Mouse (Mus musculus) lung, postnatal 14 days (tissue): Measurements from ENCODE around the gene Pfkm.

ENCODE experiments used
- DNase-seq: peaks from one replicate; pipeline ENCODE4 v3.0.0; 2021

The Pfkm gene

DNA sequence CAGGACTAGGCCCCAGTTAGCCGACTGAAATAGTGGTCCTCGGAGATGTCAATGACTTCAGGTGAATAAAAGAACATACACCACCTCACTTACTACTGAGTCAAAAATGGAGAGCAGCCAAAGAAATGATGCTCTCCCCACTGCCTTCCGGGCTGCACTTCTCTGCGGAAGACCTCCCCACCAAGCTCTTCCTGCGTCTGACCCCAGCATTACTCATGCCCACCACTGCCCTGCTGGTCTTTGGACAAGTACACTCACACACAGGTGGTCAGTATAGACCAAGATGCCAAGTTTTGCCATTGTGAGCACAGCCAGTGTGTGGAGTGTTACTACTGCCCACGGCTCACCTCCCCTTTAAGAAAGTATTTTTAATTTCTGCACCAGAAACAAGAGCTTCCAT is 10.0 kb downstream of the Pfkm start:
- DNase-seq: no peak

DNA sequence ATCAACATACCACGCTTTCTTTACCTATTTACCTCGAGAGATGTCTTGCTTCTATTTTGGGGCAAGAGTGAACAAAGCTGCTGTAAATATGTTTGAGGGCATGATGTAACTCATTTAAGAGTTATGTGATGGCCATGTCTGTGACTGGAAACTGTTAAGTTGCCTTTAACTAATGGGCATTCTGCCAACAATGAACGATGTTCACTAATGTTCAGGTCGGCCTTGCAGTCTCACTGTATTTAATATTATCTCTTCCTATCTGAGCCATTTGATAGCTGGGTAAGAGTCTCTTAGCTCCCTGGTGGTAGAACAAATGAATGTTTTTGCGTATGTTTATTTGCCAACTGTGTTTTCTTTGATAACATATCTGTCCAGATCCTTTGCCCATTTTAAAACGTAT is 14.1 kb downstream of the Pfkm start:
- no peak for DNase-seq

DNA sequence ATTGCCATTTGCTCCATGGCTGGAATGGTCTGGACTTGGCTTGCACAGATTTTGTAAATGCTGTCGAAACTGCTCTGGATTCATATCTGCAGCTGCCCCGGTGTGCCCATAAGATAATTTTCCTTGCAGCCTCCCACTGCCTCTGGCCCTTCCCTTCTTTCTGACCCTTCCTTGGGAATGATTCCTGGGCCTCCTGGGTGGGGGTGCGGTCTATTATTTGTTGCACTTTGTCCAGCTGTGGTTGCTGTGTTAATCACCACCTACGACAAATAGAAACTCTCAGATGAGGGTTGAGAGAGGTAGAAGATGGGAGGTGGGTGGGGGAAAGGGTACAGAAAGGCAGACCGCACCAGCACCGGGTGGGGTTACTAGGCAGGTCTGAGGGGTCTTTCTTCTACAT is 14.8 kb downstream of the Pfkm start:
- DNase-seq: no peak

DNA sequence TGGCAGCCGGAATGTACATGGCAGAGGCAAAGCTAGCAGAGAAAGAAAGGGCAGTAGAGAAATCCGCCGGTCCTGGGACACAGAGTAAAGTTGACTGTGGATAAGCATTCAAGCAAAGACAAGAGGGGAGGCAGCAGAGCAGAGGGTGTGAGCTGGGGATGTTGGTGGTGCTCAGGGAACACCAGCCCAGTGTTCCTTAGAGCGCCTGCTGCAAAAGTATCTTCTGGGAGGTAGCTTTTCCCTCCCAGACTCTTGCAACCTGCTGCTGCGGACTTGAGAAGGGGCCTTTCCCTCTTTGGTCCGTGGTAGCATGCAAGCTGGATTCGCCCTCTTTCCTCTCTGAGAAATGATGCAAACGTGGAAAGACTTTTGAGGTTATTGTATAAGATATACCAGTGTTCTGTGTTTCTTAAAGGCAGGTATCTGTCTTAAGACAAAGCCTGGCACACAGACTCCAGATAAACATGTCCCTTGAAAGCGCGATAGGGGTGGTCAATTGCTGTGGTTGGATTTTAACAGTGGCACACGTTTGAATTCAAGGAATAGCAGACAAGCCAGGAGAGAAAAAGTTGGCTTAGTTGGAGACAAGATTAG is 15.4 kb downstream of the Pfkm start:
- DNase-seq: no peak

DNA sequence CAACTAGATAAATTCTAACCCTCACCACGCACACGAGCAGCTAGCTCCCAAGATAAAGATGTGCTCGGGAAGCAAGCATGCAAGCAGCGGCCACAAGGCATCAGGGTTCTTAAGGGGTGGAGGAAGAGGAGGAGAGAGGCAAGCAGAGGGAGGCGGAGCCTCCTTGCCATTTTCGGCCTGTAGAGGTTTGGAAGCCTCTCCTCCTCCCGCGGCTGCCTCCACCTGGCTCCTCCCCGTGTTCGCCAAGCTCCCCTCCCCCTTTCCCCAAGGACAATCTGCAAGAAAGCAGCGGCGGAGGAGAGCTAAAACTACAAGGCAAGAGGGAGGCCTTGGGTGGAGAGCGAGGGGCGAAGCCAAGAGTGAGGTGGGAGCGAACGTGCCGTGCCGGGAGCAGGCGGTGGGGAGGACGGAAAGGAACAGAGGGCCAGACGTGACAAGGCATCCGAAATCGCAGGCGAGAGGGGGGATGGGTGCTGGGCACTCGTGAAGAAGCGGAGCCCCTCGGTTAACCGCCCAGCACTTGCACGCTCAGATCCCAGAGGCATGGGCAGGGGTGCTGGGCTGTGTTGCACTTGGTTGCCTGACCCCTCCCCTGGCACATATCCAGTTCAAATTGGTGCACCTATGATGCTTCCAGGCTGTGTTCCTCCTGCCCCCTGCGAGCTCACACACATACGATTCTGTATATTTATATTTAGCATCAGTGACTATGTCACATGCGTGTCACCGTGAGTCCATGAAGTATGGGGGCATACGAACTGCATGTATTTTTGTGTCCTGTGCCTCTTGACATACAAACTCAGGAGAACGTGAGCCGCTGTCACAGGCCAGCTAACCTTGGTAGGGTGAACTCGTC is 16.1 kb downstream of the Pfkm start:
- peak; percentile 79 for DNase-seq

DNA sequence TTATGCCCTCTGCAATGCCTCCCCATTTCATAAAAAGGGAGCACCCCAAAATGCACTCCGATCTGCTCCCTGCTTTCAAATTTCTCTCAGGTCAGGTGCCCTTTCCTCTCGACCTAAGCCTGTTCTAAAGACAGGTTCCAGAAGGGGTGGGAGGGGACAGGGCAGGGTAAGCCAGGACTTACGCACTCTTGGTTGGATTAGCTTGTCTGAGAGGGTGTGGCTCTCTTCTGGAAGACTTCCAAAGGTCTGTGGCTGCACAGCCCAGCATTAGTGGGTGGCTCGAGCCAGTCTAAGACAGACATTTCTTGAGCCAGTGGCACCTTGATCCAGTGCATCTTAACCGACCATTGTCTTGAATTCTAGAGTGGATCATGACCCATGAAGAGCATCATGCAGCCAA is 19.4 kb downstream of the Pfkm start:
- DNase-seq: no peak

DNA sequence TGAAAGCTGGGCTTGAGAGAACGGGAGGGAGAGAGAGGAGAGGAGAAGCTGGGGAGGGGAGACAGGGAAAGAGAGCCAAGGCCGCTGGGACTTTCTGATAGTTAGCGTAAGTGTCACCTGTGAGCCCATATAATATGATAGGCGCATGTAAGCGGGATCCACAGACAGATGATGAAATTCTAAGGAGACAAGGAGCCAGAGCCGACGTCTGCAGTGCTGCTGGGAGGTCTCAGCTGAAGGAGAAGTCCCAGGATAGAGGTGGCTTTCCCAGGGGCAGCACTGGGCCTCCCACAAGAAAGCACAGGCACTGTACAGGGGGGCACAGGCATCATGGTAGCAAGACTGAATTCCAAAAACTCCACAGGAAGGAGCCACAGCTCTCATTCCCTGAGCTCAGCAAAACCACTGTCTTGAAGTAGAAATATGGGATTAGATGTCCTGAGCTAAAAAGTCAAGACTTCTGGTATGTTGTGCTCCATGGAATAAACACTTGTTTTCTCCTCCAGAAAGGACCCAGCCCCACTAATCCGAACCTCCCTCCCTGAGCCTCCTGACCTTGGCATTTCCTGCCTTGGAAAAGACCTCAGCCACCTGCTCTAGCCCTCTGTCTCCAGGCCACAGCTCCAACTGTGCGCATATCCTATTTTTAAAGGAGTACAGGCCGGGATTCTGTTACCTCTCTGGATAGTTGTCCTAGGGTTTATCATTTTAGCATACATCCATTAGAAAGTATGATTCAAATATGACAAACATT is 21.9 kb downstream of the Pfkm start:
- no peak for DNase-seq

DNA sequence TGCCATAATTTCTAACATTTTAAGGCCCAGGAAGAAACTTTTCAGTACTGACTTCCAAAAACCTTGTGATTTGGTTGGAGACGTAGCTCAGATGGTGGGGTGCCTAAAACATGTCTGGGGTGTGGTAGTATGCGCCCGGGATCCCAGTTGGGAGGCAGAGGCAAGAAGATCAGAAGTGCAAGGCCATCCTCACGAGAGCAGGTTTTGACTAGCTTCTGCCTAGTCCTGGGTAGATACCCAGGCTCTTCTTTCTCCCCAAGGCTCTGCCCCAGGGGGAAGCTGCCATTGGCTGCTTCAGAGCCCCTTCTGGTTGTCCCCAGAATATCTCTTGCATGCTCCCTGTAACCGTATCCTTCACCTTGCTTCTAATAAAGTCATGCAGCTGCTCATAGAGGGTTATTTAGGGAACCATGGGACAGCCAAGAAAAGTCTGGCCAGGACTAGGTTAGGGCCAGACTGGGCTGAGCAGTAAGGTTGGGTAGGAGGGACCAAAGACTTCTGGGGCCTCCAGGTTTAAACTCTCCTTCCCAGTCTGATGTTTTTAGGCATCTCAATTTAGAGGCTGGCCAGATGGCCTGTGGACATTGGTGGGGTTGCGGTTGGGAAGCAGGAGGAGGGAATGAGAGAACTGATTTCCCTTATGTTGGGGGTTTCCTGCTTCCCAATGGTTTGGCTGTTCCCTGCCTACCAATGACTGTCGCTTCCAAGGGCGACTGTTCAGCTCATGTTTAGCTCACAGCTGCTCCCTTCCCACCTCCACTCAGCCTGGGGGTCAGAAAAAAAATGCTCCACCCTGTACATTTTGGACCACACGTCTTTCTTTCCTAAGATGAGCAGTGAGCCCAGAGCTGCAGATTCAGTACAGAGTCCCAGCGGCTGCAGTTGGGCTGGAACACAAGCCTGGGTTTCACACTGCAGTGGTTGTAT is 22.7 kb downstream of the Pfkm start:
- DNase-seq: no peak

DNA sequence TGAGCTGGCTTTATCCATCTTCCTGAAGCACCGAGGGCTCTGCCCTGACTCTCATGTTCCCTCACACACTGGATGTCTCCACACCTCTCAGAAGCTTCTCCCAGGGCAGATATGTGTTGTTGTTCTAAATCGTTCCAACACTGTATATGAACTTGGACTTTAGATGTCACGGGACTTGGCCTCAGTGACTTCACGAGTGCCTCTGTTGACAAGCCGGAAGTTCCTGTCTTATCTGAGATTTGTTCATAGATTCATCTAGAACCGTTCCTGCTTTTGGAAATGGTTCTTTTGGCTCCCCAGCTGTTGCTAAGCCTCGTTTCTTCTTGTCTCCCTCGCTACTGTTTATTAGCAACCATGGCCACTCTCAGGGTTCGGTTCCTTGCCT is 23.4 kb downstream of the Pfkm start:
- DNase-seq: no peak

DNA sequence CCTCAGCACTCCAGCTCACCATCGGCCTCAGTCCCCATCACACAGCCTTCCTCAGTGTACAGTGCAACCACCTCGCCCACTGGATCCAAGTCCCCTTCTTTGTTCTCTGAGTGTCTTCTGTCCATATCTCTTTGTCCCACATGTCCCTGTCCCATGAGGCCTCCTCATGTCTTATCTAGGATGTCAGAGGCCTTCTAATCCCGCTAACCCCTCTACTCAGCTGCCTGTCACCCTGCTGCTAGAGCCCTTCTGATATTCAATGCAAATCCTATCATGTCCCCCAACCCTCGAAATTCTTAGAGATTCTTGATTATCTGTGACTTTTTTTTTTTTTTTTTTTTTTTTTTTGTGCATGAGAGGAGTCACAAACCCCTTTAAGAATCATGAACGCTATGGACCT is 23.9 kb downstream of the Pfkm start:
- no peak for DNase-seq

DNA sequence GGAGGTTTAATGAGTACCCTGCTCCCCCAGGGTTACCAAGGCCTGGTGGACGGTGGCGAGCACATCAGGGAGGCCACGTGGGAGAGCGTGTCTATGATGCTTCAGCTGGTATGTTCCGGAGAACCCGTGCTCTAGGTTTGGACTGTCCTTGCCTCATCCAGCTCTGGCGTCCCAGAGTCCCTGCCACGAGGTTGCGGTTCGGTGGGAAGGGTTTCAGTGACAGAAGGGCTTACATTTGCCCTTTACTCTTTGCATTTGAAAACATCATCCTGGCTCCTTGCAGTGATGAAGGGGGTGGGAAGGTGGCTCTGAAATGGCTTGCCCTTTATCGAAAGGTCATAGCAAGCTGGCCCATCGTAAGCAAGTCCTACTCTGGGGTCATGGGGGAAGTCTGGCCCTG is 27.0 kb downstream of the Pfkm start:
- no peak for DNase-seq

DNA sequence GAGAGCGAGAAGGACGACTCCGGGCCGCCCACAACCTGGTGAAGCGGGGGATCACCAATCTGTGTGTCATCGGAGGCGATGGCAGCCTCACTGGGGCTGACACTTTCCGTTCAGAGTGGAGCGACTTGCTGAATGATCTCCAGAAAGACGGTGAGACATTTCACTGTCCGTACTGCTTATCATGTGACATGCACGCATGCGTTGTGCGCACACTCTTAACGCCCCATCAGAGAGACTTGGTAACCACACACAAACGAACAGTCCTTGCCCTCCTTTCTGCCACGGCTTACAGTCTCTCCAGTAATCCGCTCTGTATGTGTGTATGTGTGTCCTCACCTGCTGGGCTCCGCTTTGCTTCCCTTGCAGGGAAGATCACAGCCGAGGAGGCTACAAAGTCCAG is 28.4 kb downstream of the Pfkm start:
- no peak for DNase-seq

DNA sequence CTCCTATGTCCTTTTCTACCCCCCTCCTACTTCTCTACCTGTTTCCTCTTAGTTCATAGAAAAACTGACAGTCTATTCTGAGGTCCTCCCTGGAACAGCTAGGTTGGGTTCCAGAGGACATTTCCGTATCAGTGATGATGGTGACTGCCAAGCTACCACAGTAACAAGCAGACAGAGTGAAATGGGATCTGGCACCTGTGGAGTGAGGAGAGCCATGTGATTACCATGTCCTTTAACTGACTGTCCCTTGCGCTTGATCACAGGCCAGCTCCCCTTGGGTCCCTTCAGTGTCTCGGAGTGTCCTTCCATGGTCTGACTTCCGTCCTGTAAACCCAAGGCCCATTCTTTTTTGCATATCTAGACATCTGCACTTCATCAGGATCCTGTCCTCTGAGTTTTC is 38.6 kb downstream of the Pfkm start:
- DNase-seq: no peak

DNA sequence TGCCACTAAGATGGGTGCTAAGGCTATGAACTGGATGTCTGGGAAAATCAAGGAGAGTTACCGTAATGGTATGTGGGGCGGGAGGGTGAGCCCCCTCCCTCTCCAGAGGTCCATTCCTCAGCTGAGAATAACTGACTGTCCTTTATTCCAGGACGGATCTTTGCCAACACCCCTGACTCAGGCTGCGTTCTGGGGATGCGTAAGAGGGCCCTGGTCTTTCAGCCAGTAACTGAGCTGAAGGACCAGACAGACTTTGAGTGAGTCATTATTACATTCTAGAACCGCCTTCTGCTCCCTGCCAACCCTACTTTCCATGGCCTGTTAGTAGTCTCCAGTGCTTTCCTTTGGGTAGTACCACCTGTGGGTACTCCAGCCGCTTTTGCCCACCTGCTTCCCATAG is 39.1 kb downstream of the Pfkm start:
- no peak for DNase-seq

DNA sequence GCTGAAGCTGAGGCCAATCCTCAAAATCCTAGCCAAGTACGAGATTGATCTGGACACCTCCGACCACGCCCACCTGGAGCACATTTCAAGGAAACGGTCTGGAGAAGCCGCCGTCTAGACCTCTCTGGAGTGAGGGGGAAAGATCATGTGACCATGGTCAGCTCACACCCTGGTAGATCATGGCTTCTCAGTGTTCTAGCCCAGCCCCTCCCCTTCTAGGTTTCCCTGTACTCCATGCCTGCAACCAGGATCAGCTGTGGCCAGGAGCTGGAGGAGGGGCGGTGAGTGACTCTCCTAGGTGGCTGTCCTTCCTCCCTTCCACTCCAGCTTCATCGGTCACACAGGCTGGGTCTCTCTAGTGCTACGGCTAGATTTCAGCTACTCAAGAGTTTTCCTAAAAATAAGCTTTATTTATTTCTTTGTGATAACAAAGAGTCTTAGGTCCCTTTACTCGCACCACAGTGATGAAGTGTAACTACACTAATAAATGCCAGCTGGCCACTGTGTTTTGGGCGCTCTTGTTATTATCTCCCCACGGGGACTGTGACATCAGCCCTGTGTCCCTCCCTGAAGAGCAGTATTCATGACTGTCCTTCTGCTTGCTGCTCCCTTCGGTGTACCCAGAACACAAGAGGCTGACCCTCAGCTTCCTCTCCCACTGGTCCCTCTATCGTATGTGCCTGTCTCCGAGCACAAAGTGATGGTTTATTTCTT is 39.7 kb downstream of the Pfkm start:
- peak; percentile 21 for DNase-seq

DNA sequence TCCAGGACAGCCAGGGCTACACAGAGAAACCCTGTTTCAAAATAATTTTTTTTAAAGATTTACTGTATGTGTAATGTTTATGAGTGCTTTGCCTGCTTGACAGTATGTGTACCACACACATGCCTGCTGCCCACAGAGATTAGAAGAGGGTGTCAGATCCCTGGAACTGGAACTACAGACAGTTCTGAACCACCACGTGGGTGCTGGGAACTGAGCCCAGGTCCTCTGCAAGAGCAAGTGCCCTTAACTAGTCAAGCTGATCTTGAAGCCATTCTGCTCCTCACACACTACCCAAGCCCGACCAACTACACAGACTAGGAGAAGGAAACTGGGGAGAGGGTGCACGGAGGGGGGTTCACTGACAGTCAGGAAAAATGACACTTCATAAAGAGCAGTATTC is 41.1 kb downstream of the Pfkm start:
- DNase-seq: no peak

DNA sequence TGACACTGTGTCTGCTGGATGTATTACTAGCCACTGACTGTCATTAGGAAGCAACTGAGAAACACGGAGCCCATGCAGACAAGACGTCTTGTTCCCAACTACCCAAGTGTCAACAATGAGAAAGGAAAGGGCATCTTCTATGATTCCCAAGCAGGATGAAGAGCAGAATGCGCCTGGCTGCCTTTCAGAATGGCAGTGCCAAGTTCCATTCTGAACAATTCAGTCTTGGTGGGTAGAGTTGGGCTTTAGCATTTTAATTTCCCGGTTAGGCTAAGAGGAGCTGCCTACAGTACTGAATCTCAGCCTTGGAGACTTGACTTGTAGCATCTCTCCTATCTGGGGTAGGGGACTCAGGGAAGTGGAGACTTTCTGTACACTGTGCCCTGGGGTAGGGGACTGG is 41.6 kb downstream of the Pfkm start:
- DNase-seq: no peak

DNA sequence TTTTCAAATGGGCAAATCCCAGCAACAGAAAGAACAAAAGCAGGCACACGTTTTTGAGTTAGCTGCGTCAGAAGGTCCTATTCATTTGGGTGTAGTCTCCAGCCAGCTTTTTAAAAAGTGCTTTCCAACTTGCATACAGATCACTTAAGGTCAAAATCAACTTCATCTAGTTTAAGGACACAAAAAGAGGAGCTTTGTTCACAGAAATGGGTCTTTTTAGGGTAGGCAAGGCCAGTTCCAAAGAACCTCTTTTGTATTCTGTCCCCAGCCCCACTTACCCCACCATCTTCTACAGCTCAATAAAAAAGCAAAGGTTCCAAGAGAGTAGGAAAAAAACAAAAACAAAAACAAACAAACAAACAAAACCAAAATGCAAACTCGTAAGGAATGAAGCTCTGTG is 42.3 kb downstream of the Pfkm start:
- DNase-seq: no peak

DNA sequence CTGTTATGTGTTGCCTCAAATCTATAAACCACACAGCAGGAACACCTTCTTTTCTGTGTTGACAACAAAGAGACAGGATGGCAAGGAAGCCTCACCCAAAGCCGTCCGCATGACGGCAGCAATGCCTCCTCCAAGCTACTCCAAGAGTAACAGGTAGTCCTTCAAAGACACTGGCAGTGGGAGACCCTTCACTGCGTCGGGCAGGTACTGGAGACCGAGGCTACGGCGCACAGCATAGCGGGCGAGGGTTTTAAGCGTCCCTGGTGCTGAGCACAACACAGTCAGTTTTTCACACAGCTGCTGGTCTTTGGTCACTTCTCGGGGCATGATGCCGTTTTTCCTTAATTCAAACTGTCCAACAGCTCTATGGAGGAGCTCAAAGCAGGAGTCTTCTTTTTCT is 43.3 kb downstream of the Pfkm start:
- no peak for DNase-seq

DNA sequence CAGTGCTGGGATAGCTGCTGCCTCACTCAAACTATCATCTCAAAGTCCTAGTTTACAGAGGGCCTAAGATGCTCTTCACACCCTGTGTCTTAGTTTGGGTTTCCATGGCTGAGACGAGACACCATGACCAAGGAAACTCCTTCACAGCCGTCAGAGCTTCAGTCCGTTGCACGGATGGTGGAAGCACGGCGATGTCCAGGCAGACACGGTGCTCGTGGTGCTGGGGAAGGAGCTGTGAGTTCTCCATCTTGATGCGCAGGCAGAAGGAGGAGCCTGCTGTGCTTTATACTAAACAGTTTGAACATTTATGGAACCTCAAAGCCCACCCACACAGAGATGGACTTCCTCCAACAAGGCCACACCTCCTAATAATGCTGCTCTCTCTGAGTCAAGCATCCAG is 44.5 kb downstream of the Pfkm start:
- DNase-seq: no peak

DNA sequence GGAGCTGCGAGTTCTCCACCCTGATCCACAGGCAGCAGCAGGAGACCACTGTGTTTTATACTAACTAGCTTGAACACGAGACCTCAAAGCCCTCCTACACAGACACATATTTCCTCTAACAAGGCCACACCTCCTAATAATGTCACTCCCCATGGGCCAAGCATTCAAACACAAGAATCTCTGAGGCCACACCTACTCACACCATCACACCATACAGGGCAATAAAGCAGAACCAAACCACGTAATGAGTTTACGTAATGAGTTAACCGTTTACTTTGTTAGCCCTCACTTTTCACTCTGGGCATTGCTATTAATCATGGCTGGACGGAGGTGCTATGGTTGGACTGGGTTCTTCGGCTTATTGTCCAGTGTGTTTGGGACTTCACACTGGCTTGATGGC is 47.4 kb downstream of the Pfkm start:
- DNase-seq: no peak

DNA sequence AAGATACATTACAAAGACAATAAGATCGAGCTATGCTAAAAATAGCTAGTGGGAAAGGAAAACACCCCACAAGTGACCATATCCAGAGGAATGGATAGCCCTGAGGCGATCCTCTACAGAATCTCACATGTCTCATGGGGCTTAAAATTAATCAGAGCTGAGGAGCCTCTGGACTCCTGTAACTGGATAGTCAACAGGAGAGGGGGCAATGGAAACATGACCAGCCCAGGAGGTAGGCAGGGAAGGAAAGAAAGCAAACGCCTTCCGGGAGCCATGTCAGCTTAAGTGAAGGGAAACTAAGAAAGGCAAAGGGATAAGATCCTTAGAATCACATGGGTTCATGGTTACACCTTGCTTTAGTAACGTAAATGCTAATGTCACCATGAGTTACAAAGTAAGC is 48.4 kb downstream of the Pfkm start:
- DNase-seq: no peak
